Mouse (Mus musculus): Measurements from ENCODE around the gene Vamp2. TPM values are rescaled to one million over a fixed set of nuclear protein-coding genes. Genes with fewer than 3 reads are reported as not detected.

Gene Vamp2
- total RNA-seq, 1 experiment from 2014 or later = 10.0 TPM

DNA sequence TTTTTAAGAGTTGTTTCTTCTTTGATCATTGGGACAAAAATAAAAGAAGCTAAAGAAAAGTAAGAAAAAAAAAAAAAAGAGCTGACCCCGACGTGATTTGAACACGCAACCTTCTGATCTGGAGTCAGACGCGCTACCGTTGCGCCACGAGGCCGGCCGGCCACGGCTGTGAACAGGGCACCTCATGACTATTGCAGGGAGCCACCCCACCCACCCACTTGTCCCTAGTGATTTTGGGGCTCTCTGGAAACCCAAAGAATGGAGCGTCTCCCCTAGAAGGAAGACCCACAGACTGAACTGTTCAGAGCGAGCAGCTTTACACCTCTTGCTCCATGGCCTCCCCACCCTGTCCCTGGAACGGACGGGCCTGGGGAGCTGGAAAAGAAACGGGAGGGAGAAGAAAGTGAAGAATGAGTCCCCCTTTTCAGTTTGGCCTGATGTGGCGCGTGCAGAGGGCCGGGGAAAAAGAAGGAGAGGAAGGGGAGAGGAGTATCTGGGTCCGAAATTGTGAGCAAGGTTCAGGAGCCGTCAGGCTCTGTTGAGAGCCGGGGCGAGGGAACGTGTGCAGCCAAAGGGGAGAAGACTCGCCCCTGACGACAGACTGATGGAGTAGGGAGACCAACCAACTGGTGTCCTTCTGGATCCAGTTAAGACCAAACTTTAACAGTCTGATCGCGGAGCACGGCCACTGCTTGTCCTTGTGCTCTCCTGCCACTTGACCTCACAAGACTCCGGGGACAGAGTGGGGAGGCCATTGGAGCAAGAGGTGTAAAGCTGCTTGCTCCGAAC is 24.7 kb upstream of the Vamp2 start:
- ATAC-seq (replicated peaks; ENCODE audit: low read depth, poor library complexity, severe bottlenecking) = 0 out of 2 replicates have a peak, but pooled peaks have one; percentile 6

DNA sequence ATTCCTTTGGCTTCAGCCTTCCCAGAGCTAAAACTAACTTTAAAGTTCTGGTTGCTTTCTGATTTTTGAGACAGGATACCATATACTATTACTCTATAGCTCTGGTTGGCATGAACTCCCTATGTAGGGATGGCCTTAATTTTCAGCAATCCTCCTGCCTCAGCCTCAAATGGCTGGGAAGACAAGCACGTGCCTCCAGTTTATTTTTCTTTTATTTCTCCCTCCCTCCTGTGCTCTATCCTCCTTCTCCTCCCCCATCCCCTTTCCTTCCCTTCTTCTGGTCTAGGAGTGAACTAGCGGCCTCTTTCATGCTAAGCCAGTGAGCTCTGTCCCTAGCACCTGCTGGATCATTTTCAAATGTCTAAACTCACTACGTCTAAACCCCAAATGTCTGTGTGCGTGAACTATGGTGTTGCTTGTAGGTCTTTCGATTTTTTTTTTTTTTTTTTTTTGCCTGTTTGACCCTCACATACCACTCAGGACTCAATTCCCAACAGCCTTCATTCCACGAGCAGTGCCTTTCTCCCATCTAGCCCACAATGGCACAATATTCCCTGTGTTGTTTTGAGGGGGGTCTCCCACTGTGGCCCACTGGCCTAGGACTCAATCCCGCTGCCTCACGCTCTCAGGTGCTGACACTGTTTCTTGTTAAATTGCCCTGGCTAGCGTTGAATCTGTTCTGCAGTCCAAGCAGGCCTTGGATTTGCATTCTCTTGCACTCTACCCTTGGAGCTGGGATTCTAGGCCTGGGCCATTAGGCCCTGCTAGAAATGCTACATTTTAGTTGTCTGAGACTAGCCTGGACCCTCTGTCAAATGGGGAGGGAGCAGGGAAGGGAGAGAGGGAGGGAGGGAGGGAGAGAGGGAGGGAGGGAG is 23.8 kb upstream of the Vamp2 start:
- ATAC-seq (replicated peaks; ENCODE audit: low read depth, poor library complexity, severe bottlenecking) = no peak

DNA sequence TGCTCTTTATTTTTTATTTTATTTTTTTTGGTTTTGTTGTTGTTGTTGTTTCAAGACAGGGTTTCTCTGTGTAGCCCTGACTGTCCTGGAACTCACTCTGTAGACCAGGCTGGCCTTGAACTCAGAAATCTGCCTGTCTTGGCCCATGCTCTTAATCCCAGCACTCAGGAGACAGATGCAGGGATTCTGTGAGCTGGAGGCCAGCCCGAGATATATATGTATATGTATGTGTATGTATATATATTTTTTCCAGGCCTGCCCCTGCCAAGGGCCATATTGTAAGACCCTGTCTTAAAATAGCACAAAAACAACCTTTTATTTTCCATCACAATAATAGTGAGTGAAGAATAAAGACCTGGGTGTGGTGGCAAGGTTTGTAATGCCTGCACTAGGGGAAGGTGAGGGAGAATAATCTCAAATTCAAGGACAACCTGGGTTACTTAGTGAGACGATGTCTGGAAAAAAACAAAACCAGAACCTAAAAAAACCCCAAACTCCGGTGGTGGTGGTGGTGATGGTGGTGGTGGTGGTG is 22.8 kb upstream of the Vamp2 start:
- ATAC-seq (replicated peaks; ENCODE audit: low read depth, poor library complexity, severe bottlenecking) = no peak

DNA sequence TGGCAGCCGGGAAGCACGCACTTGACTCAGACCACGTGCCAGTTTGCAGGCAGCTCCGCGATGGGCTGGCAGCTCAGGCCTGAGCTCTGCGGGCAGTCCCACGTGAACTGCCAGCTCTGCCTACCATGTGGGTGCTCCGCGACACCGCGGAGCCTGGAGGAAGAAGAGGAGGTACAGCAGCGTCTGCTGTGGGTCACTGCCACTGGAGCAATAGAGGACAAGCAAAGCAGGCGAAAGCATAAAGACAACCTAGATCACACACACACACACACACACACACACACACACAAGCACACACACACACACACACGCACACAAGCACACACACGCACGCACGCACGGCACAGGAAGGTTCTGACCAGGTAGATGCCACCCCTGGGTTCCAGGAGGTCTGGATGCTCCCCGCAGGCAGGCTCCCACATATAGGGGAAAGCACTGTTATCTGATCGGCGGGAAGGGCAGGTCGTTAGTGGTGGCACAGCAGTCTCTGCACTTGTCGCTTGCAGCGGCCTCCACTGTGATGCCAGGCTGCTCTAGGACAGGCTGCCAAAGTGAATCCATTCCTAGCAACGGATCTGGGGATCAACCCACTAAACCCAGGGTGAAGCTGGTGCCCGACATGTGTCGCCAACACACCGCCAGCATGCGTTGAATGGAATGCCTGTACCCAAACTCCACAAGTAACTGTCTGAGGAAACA is 22.0 kb upstream of the Vamp2 start:
- ATAC-seq (replicated peaks; ENCODE audit: low read depth, poor library complexity, severe bottlenecking) = peak; percentile 16

DNA sequence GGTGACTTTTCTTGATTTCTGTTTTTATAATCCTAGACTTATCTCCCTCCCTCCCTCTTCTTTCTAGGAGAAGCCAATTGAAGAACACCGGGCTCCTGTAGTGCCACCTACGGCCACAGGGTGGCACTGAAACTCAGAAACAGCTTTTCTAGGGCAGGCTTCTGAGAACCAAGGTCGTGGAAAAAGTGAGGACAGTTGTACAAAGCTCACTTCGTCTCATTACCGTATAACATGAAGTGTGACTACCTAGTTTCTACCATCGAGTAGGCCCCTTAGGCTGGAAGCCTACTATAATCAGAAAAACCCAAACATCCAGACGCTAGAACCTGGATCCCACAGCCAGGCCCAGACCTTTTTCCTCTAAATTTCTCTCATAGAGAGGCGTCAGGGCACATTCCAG is 21.3 kb upstream of the Vamp2 start:
- ATAC-seq (replicated peaks; ENCODE audit: low read depth, poor library complexity, severe bottlenecking) = peak; percentile 33; the same call in 1 of the 2 replicates

DNA sequence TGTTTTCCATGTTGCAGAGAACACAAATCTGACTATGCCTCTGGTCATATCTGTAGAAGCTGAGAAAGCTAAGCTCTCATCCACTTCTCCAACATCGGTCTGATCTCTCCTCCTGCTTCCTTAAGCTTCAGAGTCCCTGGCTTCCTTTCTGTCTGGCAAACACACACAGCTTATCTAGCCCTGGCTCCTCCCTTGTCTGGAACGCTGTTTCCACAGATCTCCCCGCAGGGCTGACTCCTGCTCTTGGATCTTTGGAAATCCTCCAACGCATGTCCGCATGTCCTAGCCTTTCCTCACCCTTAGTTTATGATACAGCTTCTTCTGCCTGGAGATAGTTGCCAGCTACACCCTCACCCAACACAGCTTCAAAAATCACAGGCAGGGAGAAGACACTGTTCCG is 20.7 kb upstream of the Vamp2 start:
- ATAC-seq (replicated peaks; ENCODE audit: low read depth, poor library complexity, severe bottlenecking) = no peak

DNA sequence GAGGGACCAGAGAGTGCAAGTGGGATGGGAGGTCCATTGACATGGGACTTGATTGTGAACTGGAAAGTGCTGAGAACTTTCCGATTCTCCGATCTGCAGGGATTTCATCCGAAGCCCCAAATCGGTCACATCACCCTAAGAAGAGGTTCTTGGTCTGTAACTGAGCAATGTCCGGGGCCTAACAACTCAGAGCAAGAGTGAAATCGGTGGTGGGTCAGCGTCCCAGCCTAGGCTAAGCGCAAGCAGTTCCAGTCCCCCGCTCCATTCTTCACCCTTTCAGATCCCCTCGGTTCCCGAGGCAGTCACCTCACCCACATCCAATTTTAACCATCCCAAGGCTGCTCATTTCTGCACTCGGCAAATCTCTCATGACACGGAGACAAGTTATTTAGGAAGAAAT is 18.2 kb upstream of the Vamp2 start:
- no peak for ATAC-seq (replicated peaks; ENCODE audit: low read depth, poor library complexity, severe bottlenecking)

DNA sequence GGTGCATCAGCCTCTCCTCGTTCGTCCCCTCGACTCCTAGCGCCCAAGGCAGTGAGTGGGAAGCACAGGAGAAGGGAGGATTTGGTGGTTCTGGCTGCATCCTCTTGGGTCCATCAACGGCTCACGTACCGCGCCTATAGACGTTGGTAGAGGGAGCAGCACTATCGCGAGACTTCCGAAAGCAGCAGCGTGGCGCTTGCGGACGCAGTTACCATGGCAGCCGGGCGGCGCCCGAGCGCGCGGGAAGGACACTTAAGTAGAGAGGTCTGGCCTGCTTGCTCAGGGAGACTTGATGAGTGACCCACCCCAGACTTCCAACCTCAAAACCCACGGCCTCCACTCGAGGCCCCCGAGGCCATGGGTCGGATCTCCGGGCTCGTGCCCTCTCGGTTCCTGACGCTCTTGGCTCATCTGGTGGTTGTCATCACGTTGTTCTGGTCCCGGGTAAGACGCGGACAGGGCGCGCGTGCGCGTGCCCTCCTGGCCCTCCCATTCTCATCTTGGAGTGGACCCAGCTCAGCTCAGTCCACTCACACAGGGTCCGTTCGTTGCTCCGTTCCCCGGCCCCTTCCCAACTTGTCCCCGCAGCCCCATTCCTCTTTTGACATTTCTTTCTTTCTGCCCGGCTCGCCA is 17.6 kb upstream of the Vamp2 start, which contains the start of gene Tmem107:
Tmem107 (plus strand) TSS at position 217 of the 633 bp plus-strand sequence.
- peak; percentile 55 for ATAC-seq (replicated peaks; ENCODE audit: low read depth, poor library complexity, severe bottlenecking)

DNA sequence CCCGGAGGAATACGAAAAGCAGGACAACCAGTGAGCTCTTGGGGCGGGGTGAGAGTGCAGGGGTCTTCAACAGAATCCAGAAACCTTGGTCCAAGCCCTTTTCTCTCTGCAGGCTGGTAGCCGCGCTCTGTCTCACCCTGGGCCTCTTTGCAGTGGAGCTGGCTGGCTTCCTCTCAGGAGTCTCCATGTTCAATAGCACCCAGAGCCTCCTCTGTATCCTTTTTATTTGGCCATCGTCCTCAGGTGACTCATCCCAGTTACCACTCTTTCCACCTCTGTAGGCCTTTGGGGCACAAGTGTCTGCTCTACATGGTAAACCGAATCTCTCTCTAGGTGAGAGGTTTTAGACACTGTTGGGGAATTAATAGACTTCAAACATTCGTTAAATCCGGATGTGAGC is 17.0 kb upstream of the Vamp2 start:
- no peak for ATAC-seq (replicated peaks; ENCODE audit: low read depth, poor library complexity, severe bottlenecking)

DNA sequence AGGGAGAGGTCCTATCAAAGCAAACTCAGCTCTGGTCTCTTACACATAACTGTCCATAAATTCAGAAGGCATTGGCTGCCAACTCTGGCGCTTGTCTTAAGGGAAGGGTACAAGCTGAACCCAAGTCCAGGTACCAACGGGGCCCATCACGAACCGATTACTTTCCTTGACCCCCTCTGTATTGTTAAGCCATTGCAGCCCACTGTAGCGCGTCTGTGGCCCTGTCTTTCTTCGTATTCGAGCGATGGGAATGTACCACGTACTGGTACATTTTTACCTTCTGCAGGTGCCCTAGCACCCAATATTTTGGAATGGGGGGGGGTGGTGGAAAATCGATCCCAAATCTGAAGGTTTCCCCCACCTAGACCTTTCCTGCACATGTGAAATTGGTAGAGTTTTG is 16.1 kb upstream of the Vamp2 start:
- ATAC-seq (replicated peaks; ENCODE audit: low read depth, poor library complexity, severe bottlenecking) = no peak

DNA sequence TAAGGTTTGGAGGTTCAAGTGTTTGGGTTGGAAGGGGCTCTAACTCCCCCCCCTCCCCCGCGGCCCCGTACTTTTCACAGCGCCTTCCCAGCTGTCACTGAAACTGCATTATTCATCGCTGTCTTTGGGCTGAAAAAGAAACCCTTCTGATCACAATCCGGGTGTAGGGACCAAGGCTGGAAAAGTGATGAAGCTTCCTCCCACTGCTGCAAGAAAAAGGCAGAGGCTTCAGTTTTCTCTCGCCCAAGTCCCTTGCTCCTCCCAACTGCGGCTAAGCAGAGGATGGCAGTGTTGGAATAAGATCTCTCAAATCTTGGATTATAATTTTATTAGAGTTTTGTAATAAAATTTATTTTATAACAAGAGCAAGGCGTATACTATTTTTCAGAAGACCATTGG is 15.6 kb upstream of the Vamp2 start:
- ATAC-seq (replicated peaks; ENCODE audit: low read depth, poor library complexity, severe bottlenecking) = no peak

DNA sequence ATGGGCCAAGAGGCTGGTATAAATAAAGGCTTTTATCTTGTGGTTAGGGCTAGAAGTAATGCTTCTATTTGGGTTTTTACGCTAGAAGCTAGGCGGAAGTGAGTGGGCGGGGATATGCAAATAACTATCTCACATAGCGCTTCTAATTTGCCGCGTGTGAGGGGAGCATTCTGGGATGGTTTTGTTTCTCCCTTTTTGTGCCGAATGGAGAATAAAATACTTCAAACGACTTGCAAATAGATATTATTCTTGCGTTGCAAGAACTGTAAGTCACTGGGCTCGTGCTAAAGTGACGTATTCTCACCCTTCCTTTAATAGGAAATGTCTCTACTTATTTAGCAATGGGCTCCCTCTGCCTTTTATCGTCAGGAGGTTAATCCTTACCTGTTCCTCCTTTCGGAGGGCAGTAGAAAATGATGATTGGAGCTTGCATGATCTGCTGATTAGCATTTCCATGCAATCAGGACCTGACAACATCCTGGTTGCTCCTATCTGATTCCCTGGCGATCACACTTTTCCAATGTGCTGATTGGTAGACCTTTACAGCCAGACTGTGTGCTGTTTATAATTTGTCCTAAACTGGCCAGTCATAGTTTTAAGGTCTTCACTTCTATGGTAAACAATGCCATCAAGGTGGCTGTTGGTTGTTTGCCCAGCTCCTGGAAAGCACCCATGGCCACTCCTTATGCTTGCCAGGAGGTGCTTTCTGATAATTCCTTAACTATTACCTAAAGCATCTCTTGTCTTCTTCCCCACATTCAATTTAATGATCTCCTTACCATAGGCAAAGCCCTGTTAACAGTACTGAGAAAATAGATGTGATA is 15.0 kb upstream of the Vamp2 start:
- peak; percentile 76 for ATAC-seq (replicated peaks; ENCODE audit: low read depth, poor library complexity, severe bottlenecking)

DNA sequence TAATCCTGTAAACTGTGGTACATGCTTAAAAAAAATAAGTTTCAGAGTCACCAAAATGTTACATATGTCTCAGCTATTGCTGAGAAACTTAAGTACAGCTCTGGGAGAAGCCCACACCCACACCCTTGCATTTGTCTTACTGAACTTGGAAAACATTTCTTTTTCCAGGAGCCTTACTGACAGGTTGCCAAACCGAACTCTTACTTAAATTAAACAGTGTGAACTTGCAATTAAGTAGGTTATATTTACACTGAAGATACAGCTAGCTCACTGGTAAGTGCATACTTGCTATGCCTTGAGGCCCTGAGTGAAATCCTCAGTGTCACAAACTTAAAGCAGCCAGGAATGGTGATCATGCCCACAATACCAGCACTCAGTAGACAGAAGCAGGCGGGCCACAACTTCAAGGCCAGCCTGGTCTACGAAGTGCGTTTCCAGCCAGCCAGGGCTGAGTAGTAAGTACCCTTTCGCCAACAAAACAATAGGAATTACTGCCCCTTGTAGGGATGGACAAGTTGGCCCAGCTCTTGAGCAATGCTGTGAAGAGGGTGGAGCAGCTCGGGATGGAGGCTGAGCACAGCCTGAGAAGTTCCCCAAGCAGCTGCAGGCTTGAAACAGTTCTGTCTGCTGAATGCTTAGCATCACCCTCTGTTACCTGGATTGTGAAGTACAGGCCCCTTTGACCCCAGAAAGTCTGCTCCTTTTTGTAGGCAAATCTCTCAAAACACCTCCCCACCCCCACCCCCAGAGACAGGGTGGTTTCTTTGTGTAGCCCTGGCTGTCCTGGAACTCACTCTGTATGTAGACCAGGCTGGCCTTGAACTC is 14.1 kb upstream of the Vamp2 start:
- no peak for ATAC-seq (replicated peaks; ENCODE audit: low read depth, poor library complexity, severe bottlenecking)

DNA sequence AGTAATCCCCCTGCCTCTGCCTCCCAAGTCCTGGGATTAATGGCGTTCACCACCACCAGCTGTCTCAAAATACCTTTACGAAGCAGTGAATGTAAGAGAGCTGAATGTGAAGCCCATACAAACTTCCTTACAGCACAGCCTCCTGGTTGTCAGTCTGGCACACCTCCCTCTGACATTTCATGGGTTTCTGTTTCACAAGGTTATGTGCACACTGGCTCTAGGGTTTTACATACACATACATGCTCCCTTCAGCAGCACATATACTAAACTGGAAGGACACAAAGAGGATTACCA is 13.6 kb upstream of the Vamp2 start:
- no peak for ATAC-seq (replicated peaks; ENCODE audit: low read depth, poor library complexity, severe bottlenecking)

DNA sequence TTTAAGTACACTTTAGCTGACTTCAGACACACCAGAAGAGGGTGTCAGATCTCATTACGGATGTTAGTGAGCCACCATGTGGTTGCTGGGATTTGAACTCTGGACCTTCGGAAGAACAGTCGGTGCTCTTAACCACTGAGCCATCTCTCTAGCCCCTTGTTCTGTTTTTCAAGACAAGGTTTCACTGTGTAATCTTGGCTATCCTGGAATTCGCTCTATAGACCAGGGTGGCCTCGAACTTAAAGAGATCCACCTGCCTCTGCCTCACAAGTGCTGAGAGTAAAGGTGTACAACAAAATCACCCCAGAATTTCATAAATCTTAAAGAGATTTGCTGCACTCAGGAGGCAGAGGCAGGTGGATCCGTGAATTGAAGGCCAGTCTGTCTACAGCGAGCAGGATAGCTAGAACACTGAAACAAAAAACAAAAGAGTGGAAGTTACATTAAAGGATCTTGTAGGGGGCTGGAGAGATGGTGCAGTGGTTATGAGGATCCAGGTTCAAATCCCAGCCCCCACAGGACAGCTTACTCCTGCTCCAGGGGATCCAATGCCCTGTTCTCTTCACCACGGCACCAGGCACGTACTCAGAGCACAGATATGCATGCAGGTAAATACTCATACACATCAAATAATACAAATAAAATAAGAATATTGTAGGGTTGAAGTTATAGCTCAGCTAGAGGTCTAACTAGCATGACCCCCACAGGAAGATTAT is 12.4 kb upstream of the Vamp2 start:
- no peak for ATAC-seq (replicated peaks; ENCODE audit: low read depth, poor library complexity, severe bottlenecking)

DNA sequence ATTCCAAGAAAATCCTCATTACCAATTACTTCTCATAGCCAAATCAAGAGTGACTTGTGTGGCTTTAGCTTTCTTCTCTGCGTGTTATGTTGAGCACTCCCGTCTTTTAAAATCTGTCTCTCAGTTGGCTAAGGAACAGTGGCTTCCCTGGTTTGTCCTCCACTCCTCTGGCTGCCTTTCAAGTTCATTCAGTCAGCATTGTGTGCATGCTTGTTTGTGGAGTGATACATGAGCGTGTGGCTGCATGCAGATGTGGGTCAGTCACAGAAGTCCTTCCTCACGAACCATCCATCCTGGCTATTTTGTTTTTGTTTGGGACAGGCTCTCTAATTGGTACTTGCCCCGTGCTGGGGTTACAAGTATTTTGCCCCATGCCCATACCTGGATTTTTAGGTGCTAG is 11.7 kb upstream of the Vamp2 start:
- ATAC-seq (replicated peaks; ENCODE audit: low read depth, poor library complexity, severe bottlenecking) = no peak

DNA sequence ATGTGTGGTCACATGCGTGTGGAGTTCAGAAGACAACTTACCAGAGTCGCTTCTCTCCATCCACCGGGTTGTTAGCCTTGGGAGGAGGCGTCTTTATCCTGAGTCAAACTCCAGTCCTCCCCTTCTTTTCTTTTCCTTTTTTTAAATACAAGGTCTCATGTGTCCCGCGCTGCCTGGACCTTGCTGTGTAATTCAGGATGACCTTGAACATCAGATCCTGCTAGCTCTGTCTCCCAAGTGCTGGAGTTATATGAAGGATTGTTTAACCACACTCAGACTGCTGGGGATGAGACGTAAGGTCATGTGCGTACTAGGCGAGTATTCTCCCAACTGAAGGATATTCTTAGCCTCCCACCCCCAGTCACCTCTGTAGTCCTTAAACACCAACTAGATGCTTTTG is 11.0 kb upstream of the Vamp2 start:
- ATAC-seq (replicated peaks; ENCODE audit: low read depth, poor library complexity, severe bottlenecking) = no peak

DNA sequence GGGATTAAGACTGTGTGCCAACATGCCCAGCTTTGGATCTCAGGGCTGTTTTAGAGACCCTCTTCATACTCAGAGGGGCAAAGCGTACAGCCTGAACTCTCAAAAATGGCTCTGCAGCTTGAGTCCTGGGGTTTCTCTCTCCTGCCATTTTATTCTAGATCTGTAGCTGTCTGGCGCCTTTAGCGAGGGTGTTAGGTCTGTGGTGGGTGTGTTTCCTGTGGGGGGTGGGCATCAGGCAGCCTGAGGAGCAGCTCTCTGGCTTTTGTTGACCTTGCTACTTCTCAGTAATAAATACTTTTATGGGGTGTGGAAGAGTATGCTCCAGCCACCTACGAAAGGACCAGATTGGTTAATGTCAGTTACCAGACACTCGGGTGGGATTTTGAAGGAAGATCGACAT is 10.2 kb upstream of the Vamp2 start:
- ATAC-seq (replicated peaks; ENCODE audit: low read depth, poor library complexity, severe bottlenecking) = no peak

All from common myeloid progenitor, adult 5-6 weeks (primary cell).